Mouse (Mus musculus): ENCODE data around the gene Klhl3. TPM values are rescaled to one million over a fixed set of nuclear protein-coding genes. Genes with fewer than 3 reads are reported as not detected.
"Not testable (repeated sequence)": the region's sequence is repeated elsewhere in the genome, so short reads cannot be mapped to it uniquely, and the experiment has no call there.

Gene Klhl3
- polyA plus RNA-seq, 1 experiment from 2014 or later = 9.6 TPM

DNA sequence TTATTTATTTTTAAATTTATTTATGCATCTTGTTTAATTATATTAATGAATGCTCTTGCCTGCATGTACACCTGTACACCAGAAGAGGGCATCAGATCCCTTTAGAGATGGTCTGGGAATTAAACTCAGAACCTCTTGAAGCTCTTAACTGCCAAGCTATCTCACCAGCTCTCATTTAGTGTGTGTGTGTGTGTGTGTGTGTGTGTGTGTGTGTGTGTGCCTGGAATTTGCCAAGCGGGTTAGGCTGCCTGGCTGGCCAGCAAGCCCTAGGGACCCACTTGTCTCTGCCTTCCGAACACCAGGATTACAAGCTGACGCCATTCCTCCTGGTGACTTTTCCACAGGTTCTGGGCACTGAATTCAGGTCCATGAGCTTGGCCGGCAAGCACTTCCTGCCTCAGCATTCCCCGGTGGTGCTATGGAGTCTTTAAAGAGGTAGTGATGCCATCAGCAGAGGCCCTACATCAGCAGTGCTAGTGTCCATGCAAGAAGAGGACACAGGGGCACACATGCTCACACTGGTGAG lies 35.7 kb upstream of the Klhl3 start:
- Histone ChIP-seq H3K4me3 (ENCODE audit: low read length) (peak overlapping the region; percentile 50), H3K36me3 (ENCODE audit: control insufficient read depth, insufficient read depth) (no peaks in the 10 kb centered on the region), H3K9me3 (replicated peaks; ENCODE audit: control insufficient read depth, low read length) (no peaks in the 10 kb centered on the region; the same call in 1 of the 2 replicates), H3K27me3 (ENCODE audit: control insufficient read depth, insufficient read depth, low read length) (no peaks in the 10 kb centered on the region), H3K27ac (ENCODE audit: low read length) (no peak overlapping the region), H3K9ac (ENCODE audit: low read length) (peak overlapping the region; percentile 35; the same call in 1 of the 2 replicates), H3K4me2 (ENCODE audit: low read depth, low read length) (peak overlapping the region; percentile 93), H3K4me1 (ENCODE audit: control insufficient read depth, insufficient read depth, low read length) (peaks cover 3% of the 10 kb centered on the region; the same call in 1 of the 2 replicates)
- ATAC-seq (replicated peaks; ENCODE audit: extremely low read depth, insufficient read depth, low FRiP score) = peak; percentile 65
- WGBS = 30% methylated on average over 5 of the region's 5 CpGs

DNA sequence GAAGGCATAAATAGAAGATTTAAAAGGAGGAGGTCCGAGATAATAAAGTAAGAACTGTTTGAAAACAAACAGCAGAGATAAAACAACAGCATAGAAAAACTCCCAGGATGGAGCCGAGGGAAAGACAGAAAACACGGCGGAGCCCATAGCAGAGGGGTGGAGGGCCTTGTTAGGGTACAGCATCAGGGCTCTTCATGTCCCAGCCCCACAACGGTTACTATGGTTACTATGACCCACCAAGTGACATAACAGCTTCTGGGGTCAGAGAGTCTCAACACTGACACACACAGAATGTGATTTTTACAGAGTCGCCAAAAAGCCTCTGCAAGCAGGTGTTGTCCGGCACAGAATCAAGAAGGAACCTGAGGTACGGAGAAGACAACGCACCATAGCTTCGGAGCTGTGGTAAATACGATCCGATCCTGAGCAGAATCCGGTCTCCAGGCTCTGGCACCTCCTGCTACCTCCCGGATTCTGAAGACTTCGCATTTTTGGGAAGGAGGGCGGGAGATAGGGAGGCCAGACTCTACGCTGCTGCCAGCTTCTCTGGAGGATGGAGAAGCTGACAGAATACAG lies 35.0 kb upstream of the Klhl3 start:
- peak overlapping the region; percentile 93 for H3K4me2 ChIP-seq (ENCODE audit: low read depth, low read length)
- WGBS = 1% methylated on average over 17 of the region's 17 CpGs

DNA sequence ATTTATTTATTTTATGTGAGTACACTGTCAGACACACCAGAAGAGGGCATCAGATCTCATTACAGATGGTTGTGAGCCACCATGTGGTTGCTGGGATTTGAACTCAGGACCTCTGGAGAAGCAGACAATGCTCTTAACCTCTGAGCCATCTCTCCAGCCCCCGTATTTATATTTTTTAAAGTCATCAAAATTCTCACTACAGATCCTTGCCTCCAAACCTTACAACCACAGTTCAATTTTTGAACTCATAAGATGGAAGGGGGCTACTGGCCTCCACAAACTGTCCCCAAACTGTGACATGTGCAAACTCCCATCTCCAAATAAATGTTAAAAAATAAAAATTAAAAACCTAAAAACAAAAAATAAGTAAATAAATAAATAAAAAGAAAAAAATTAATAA lies 34.4 kb upstream of the Klhl3 start:
- Histone ChIP-seq H3K27ac (ENCODE audit: low read length) (no peak overlapping the region), H3K9ac (ENCODE audit: low read length) (no peak overlapping the region), H3K36me3 (ENCODE audit: control insufficient read depth, insufficient read depth) (no peaks in the 10 kb centered on the region), H3K4me2 (ENCODE audit: low read depth, low read length) (no peak overlapping the region), H3K4me1 (ENCODE audit: control insufficient read depth, insufficient read depth, low read length) (peaks cover 3% of the 10 kb centered on the region; the same call in 1 of the 2 replicates), H3K4me3 (ENCODE audit: low read length) (no peak overlapping the region), H3K9me3 (replicated peaks; ENCODE audit: control insufficient read depth, low read length) (no peaks in the 10 kb centered on the region; the same call in 1 of the 2 replicates), H3K27me3 (ENCODE audit: control insufficient read depth, insufficient read depth, low read length) (no peaks in the 10 kb centered on the region)
- no peak for ATAC-seq (replicated peaks; ENCODE audit: extremely low read depth, insufficient read depth, low FRiP score)
- 73% methylated on average over 1 of the region's 1 CpGs for WGBS

More for the DNA sequence above, 35.0 kb upstream of the Klhl3 start:
- Histone ChIP-seq H3K4me1 (ENCODE audit: control insufficient read depth, insufficient read depth, low read length) (peaks cover 3% of the 10 kb centered on the region; the same call in 1 of the 2 replicates), H3K27me3 (ENCODE audit: control insufficient read depth, insufficient read depth, low read length) (no peaks in the 10 kb centered on the region), H3K9ac (ENCODE audit: low read length) (peak overlapping the region; percentile 35), H3K27ac (ENCODE audit: low read length) (no peak overlapping the region), H3K36me3 (ENCODE audit: control insufficient read depth, insufficient read depth) (no peaks in the 10 kb centered on the region), H3K4me3 (ENCODE audit: low read length) (peak overlapping the region; percentile 50), H3K9me3 (replicated peaks; ENCODE audit: control insufficient read depth, low read length) (no peaks in the 10 kb centered on the region; the same call in 1 of the 2 replicates)
- peak; percentile 83 for ATAC-seq (replicated peaks; ENCODE audit: extremely low read depth, insufficient read depth, low FRiP score)

DNA sequence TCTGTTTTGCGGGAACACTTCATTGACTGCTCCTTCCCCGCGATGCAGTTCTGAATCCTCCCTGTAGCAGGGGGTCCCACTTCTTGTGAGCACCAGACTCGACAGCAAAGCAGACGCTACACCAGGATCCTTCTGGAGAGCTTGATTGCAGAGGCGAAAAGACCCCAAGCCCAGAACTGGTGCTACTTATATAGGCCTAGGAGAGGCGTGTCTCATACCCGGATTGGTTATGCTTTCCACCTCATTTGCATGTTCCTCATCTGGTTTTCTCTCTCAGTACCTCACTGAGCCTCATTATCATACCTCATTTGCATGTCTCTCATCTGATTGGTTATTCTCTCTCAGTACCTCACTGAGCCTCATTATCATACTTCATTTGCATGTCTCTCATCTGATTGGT lies 33.2 kb upstream of the Klhl3 start:
- H3K4me3 ChIP-seq (ENCODE audit: low read length); H3K36me3 ChIP-seq (ENCODE audit: control insufficient read depth, insufficient read depth); H3K27ac ChIP-seq (ENCODE audit: low read length); ATAC-seq (replicated peaks; ENCODE audit: extremely low read depth, insufficient read depth, low FRiP score); H3K9me3 ChIP-seq (replicated peaks; ENCODE audit: control insufficient read depth, low read length); H3K9ac ChIP-seq (ENCODE audit: low read length); H3K27me3 ChIP-seq (ENCODE audit: control insufficient read depth, insufficient read depth, low read length); H3K4me2 ChIP-seq (ENCODE audit: low read depth, low read length); H3K4me1 ChIP-seq (ENCODE audit: control insufficient read depth, insufficient read depth, low read length): not testable (repeated sequence)
- 92% methylated on average over 8 of the region's 8 CpGs for whole genome bisulfite sequencing

- H3K27me3 ChIP-seq (ENCODE audit: control insufficient read depth, insufficient read depth, low read length) = no peaks in the 10 kb centered on the region
- H3K36me3 ChIP-seq (ENCODE audit: control insufficient read depth, insufficient read depth) = no peaks in the 10 kb centered on the region
- no peak overlapping the region for H3K4me3 ChIP-seq (ENCODE audit: low read length)
- no peak overlapping the region for H3K4me2 ChIP-seq (ENCODE audit: low read depth, low read length)
- H3K27ac ChIP-seq (ENCODE audit: low read length) = no peak overlapping the region
- ATAC-seq (replicated peaks; ENCODE audit: extremely low read depth, insufficient read depth, low FRiP score) = no peak
- H3K9me3 ChIP-seq (replicated peaks; ENCODE audit: control insufficient read depth, low read length) = no peaks in the 10 kb centered on the region
- no peak overlapping the region for H3K9ac ChIP-seq (ENCODE audit: low read length)
- H3K4me1 ChIP-seq (ENCODE audit: control insufficient read depth, insufficient read depth, low read length) = peaks cover 8% of the 10 kb centered on the region
- 43% methylated on average over 3 of the region's 3 CpGs for WGBS
These were observed 18.3 kb upstream of the Klhl3 start for GRCm38 (mm10) chr13:58131692-58132091.

GRCm38 (mm10) chr13:58129687-58130246 lies 16.4 kb upstream of the Klhl3 start:
- 44% methylated on average over 4 of the region's 4 CpGs for WGBS
- Histone ChIP-seq H3K36me3 (ENCODE audit: control insufficient read depth, insufficient read depth) (no peaks in the 10 kb centered on the region), H3K27me3 (ENCODE audit: control insufficient read depth, insufficient read depth, low read length) (no peaks in the 10 kb centered on the region), H3K4me3 (ENCODE audit: low read length) (peak overlapping the region; percentile 83), H3K4me1 (ENCODE audit: control insufficient read depth, insufficient read depth, low read length) (peaks cover 15% of the 10 kb centered on the region), H3K9ac (ENCODE audit: low read length) (peak overlapping the region; percentile 97), H3K9me3 (replicated peaks; ENCODE audit: control insufficient read depth, low read length) (no peaks in the 10 kb centered on the region), H3K27ac (ENCODE audit: low read length) (peak overlapping the region; percentile 99), H3K4me2 (ENCODE audit: low read depth, low read length) (peak overlapping the region; percentile 79)
- no peak for ATAC-seq (replicated peaks; ENCODE audit: extremely low read depth, insufficient read depth, low FRiP score)

DNA sequence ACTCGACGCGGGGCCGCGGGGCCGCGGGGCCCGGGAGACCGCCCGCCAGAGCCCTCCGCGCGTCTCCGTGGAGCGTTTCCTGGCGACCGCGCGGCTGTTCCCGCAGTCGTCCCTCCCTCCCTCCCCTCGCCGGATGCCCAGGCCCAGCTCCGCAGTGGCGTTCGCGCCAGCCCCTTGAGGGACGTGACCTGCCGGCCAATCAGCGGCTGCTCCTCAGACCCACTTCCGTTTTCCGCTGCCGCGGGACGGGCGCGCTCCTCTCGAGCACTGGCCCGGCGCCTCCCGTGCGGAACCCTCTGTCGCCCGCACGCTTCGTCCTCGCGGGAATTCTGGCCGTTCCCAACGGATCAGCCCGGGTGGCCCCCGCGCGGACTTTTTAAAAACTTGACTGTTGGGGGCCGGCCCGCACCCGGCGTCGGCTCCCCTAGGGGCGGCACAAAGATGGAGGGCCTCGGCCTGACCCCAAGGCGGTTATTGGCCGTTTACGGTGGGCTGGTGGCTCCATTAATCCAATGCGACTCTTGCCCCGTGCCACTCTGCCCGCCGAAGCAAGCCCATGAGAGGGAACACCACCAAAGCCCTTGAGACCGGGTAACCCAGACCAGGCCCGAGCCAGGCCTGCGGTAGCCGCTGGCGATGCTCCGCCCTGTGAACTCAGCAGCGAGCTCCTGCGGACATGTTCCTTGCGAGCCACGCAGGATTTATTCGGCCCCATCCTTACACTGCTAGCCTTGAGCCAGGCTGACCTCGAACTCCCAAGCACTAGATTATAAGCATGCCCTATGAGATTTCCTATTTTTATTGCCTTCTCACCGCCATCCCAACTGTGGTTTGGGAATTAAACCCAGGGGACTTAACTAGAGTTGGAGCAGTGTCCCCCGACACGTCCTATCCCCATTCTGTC lies 15.6 kb upstream of the Klhl3 start:
- H3K4me2 ChIP-seq (ENCODE audit: low read depth, low read length) = peak overlapping the region; percentile 79
- peaks cover 18% of the 10 kb centered on the region for H3K4me1 ChIP-seq (ENCODE audit: control insufficient read depth, insufficient read depth, low read length)
- peak overlapping the region; percentile 97 for H3K9ac ChIP-seq (ENCODE audit: low read length)
- peak overlapping the region; percentile 83 for H3K4me3 ChIP-seq (ENCODE audit: low read length)
- H3K9me3 ChIP-seq (replicated peaks; ENCODE audit: control insufficient read depth, low read length) = no peaks in the 10 kb centered on the region
- WGBS = under 1% methylated on average over 75 of the region's 83 CpGs
- peak overlapping the region; percentile 99 for H3K27ac ChIP-seq (ENCODE audit: low read length)
- peak; percentile 96 for ATAC-seq (replicated peaks; ENCODE audit: extremely low read depth, insufficient read depth, low FRiP score)
- no peaks in the 10 kb centered on the region for H3K36me3 ChIP-seq (ENCODE audit: control insufficient read depth, insufficient read depth)
- no peaks in the 10 kb centered on the region for H3K27me3 ChIP-seq (ENCODE audit: control insufficient read depth, insufficient read depth, low read length)

DNA sequence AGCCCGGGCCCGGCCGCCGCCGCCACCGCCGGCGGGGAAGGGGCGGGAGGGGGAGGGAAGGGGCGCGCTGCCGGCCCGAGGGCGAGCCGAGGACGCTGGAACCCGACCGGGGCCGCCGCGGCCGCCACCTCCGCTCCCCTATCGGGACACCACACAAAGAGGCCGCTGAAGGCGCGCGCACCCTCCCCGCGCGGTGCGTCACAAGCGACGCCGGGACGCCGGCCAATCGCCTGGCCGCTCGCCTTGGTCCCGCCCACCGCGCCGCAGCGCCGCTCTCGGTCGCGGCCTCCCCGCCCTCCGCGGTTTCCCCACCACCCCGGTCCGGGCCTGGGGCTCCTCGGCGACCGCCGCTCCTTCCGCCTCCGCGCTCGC lies 15.0 kb upstream of the Klhl3 start, which contains the start of gene Hnrnpa0:
Gene Hnrnpa0 (minus strand): TSS at position 161 of the 372 bp plus-strand sequence.
- H3K9me3 ChIP-seq (replicated peaks; ENCODE audit: control insufficient read depth, low read length) = no peaks in the 10 kb centered on the region
- H3K36me3 ChIP-seq (ENCODE audit: control insufficient read depth, insufficient read depth) = no peaks in the 10 kb centered on the region
- peak; percentile 95 for ATAC-seq (replicated peaks; ENCODE audit: extremely low read depth, insufficient read depth, low FRiP score)
- H3K4me1 ChIP-seq (ENCODE audit: control insufficient read depth, insufficient read depth, low read length) = peaks cover 21% of the 10 kb centered on the region
- under 1% methylated on average over 18 of the region's 62 CpGs for WGBS
- H3K27me3 ChIP-seq (ENCODE audit: control insufficient read depth, insufficient read depth, low read length) = no peaks in the 10 kb centered on the region
- H3K4me2 ChIP-seq (ENCODE audit: low read depth, low read length) = peak within 1 kb of the TSS; percentile 80
- H3K4me3 ChIP-seq (ENCODE audit: low read length) = peak within 1 kb of the TSS; percentile 83
- H3K9ac ChIP-seq (ENCODE audit: low read length) = peak within 1 kb of the TSS; percentile 97
- peak within 1 kb of the TSS; percentile 99 for H3K27ac ChIP-seq (ENCODE audit: low read length)
